13 mouse cellular contexts compared by ENCODE assay signal in genomic region chr2:75542781-75543180, GRCm38 (mm10).
DNase-seq lines count a peak whose midpoint lies in the region; ATAC-seq and TF ChIP-seq lines count a peak whose summit lies in the region.
"Had no signal": no experiment of that assay in that cellular context is flagged by ENCODE, and none has a peak within 500 bp of the region (broad histone marks: within the 10 kb centered on the region; RNA-seq: fewer than 3 reads in every experiment).

No protein-coding gene starts in this region.

- intact Hi-C loops in gastrocnemius, postnatal 14 days (cut with DNase I; ENCODE audit: low total_unique reads), result no loop called here

- no peaks in the 10 kb centered on the region for H3K9me3 ChIP-seq in kidney, postnatal 0 days (replicated peaks; ENCODE audit: low read length)
- H3K9me3 ChIP-seq in kidney, embryonic 14.5 days (ENCODE audit: control insufficient read depth, low read length), result no peaks in the 10 kb centered on the region

- H3K27ac ChIP-seq in kidney, postnatal 0 days, result no peak overlapping the region
- H3K27ac ChIP-seq in kidney, embryonic 14.5 days (ENCODE audit: low read depth, low read length), result no peak overlapping the region
- H3K27ac ChIP-seq: hindbrain, embryonic 14.5 days; stomach, postnatal 0 days had no signal

- no peak overlapping the region for H3K4me2 ChIP-seq in kidney, postnatal 0 days (ENCODE audit: low read length)
- no peak overlapping the region for H3K4me2 ChIP-seq in kidney, embryonic 14.5 days (replicated peaks; ENCODE audit: low read depth, low read length)
- H3K4me2 ChIP-seq: hindbrain, embryonic 14.5 days had no signal

- H3K36me3 ChIP-seq in kidney, postnatal 0 days (ENCODE audit: insufficient read depth, low read length), result no peaks in the 10 kb centered on the region
- H3K36me3 ChIP-seq in kidney, embryonic 14.5 days (ENCODE audit: control insufficient read depth, insufficient read depth, low read length), result no peaks in the 10 kb centered on the region

- no peak overlapping the region for H3K9ac ChIP-seq in kidney, postnatal 0 days (ENCODE audit: low read depth, low read length)
- no peak overlapping the region for H3K9ac ChIP-seq in kidney, embryonic 14.5 days (ENCODE audit: low read depth, low read length)
- H3K9ac ChIP-seq: hindbrain, embryonic 14.5 days had no signal

- no peak for ATAC-seq in kidney, postnatal 0 days (replicated peaks; ENCODE audit: low FRiP score, low read depth)
- no peak for ATAC-seq in kidney, embryonic 14.5 days (ENCODE audit: low FRiP score, low TSS enrichment)

- no peaks in the 10 kb centered on the region for H3K27me3 ChIP-seq in kidney, postnatal 0 days (ENCODE audit: insufficient read depth, low read length)
- H3K27me3 ChIP-seq in kidney, embryonic 14.5 days (ENCODE audit: control insufficient read depth, insufficient read depth, low read length), result peaks cover 3% of the 10 kb centered on the region; the same call in 1 of the 2 replicates

- H3K4me1 ChIP-seq in kidney, postnatal 0 days (replicated peaks; ENCODE audit: insufficient read depth, low read length), result no peaks in the 10 kb centered on the region; the same call in 1 of the 2 replicates
- H3K4me1 ChIP-seq in kidney, embryonic 14.5 days (ENCODE audit: control insufficient read depth, insufficient read depth, low read length), result no peaks in the 10 kb centered on the region; the same call in 1 of the 2 replicates

- H3K4me3 ChIP-seq in kidney, postnatal 0 days (replicated peaks; ENCODE audit: low read depth, low read length), result no peak overlapping the region
- no peak overlapping the region for H3K4me3 ChIP-seq in kidney, embryonic 14.5 days (ENCODE audit: low read length)

- 45% methylated on average over 5 of the region's 5 CpGs for WGBS in kidney, postnatal 0 days
- WGBS in kidney, embryonic 14.5 days, result 49% methylated on average over 5 of the region's 5 CpGs

- peak; percentile 21 for DNase-seq in adrenal gland, postnatal 14 days
- no peak for DNase-seq in adrenal gland, adult (ENCODE audit: inconsistent age in 2 of 2, low spot score in 1 of 2)
- DNase-seq in kidney, postnatal 0 days (ENCODE audit: low spot score), result peak; percentile 64
- DNase-seq in right cerebral cortex, adult 18-20 months, result peak; percentile 5
- DNase-seq in right cerebral cortex, postnatal 4 days, result no peak
- no peak for DNase-seq in embryo, embryonic 11 days
- DNase-seq in gastrocnemius, postnatal 14 days, result no peak
- DNase-seq: adrenal gland, postnatal 36 days; cerebellum, adult 8-10 months; gastrocnemius, postnatal 25 days had no signal

- no peak for TF ChIP-seq CTCF in kidney, postnatal 0 days (IDR thresholded peaks at IDR 0.05; ENCODE audit: low read depth)

Comparison
In these comparisons a context has a peak if more than half of its experiments do, and no peak if none do; other contexts are left out.
1. DNase-seq: peak in adrenal gland, postnatal 14 days (single experiment), kidney, postnatal 0 days (single experiment) and right cerebral cortex, adult 18-20 months (single experiment); none in adrenal gland, adult (0 of 2), right cerebral cortex, postnatal 4 days (single experiment), embryo, embryonic 11 days (single experiment) and gastrocnemius, postnatal 14 days (single experiment).